Mouse (Mus musculus): ENCODE data around the gene Cilp2.

Gene Cilp2

GRCm38 (mm10) chr8:69900895-69901451 lies 13.5 kb upstream of the Cilp2 start:
- DNase-seq = no peak

DNA sequence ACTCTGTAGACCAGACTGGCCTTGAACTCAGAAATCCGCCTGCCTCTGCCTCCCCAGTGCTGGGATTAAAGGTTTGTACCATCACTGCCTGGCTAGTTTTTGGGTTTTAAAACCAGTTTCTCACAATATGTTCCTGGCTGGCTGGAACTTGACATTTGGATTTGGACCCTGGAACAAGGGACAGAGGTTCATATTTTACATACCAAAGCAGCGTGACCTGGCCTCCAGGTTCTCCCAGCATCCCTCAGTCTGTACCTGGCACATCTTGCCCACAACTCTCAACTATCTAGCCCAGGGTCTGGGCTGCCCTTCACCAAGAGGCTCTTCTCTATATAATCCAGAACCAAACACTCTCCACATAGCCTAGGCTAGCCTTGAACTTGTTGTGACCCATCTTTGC lies 12.4 kb upstream of the Cilp2 start:
- no peak for DNase-seq

- no peak for DNase-seq
Measured at GRCm38 (mm10) chr8:69897857-69898256, 10.4 kb upstream of the Cilp2 start.

GRCm38 (mm10) chr8:69895772-69896451 lies 8.4 kb upstream of the Cilp2 start:
- no peak for DNase-seq

DNA sequence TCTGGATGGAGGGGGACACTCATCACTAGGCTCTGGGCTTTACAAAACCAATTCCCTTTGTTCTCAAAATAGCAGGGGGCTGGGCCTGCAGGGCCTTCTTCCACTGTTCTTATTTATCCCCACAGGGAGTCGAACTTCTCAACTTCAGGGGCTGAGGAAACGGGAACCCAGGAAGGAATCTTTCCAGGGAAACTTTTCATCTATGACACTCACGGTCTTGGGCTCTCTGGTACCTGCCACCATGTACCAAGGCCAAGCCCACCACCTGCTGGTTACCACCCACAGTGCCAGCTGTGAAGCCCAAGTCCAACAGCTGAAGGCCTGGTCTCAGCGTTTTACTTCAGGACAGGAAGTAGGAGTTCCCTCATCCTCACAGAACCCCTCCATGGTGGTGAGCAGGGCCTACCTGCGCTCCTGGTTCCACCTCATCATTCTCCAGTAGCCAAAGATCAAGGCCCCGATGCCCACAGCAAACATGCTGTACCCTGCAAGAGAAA lies 7.4 kb upstream of the Cilp2 start:
- DNase-seq = no peak

- DNase-seq = peak; percentile 78
Measured at GRCm38 (mm10) chr8:69893863-69894262, 6.4 kb upstream of the Cilp2 start.

DNA sequence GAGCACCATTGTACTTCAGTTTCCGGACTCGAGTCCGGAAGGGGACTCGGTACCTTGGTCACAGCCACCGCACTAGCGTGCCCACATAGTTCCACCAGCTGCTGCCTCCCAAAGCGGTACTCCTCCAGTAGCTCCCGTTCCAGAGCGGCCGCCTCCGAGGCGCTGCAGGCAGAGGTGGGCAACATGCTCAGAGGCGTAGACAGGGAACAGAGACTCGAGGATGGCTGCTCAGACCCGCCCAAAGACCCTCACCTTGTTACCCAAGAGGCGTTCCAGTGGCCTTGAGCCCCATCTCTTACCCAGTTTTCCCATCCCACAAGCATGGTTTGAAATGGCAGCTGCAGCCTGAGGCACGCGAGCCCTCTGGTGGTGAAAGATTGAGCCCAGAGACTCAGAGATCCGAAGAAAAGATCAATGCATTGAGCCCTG lies 3.3 kb upstream of the Cilp2 start:
- peak; percentile 65 for DNase-seq

GRCm38 (mm10) chr8:69888902-69889301 lies 1.4 kb upstream of the Cilp2 start:
- peak; percentile 46 for DNase-seq

- no peak for DNase-seq
Measured at GRCm38 (mm10) chr8:69888244-69888866, 868 bp upstream of the Cilp2 start.

GRCm38 (mm10) chr8:69884141-69884540 lies 3.3 kb downstream of the Cilp2 start:
- DNase-seq = no peak

DNA sequence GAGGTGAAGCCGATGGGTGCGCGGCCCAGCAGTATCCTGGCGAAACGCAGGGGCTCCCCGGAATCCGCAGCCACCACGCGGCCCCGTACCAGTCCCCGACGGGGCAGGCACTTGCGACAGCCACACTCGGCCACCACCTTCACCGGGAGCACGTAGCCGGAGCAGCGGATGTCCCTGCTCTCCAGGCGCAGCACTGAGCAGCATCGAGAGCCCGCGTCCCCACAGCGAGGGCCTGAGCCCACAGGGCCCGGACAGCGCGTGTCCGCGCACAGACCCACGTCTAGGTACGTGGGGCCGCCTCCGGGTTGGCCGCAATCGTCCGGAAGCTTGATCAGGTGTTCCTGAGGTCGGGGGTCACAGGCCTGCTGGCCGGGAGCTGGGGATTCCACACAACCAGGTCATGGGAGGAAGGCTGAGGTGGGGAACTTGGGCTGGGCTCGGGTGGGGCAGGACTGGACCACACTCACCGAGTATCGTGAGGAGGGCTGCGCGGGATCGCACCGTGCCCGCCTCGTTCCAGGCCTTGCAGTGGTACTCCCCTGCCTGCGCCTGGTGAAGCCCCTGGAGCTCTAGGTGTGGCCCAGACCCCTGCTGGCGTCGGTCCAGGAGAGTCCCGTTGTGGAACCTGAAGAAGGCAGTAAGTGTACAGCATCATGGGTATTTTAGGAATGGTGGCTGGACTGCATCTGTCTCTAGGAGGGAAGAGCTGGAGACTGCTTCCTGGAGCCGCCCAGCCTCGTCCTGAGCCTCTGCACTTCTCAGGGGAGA lies 4.5 kb downstream of the Cilp2 start:
- no peak for DNase-seq

DNA sequence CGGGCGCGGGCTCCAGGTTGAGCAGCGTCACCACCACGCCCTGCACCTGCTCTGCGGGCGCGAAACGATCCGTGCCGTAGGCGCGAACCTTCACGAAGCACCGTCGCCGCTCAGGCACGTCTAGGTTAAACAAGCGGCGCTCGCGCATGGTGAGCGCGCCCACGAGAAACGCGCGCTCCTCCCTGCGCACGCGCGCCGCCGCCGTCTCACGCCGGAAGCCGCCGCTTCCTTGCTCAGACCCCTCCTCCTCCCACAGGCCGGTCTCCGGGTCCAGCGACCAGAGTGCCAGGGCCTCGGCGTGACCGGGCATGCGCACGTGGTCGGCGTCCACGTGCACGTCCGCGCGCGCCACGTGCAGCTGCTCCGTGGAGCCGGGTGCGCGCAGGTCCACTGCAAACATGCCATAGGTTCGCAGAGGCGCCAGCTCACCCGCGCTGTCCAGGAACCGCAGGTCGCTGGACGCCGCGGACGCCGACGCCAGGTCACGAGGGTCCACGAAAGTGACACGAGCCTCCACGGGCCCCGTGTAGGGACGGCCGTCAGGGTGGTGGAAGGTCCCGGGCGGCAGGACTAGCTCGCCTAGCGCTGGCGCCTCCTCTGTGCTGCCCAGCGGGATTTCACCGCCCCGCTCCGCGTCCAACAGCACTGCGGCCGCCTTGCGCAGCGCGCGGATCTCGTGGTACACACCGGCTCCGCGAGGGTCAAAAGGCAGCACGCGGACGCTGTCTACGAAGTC lies 5.3 kb downstream of the Cilp2 start:
- peak; percentile 87 for DNase-seq

- no peak for DNase-seq
Measured at GRCm38 (mm10) chr8:69881261-69881865, 6.1 kb downstream of the Cilp2 start.

GRCm38 (mm10) chr8:69880841-69881240 lies 6.6 kb downstream of the Cilp2 start:
- no peak for DNase-seq

GRCm38 (mm10) chr8:69879678-69880077 lies 7.8 kb downstream of the Cilp2 start:
- no peak for DNase-seq

- DNase-seq = no peak
Measured at GRCm38 (mm10) chr8:69877992-69878391, 9.5 kb downstream of the Cilp2 start.

DNA sequence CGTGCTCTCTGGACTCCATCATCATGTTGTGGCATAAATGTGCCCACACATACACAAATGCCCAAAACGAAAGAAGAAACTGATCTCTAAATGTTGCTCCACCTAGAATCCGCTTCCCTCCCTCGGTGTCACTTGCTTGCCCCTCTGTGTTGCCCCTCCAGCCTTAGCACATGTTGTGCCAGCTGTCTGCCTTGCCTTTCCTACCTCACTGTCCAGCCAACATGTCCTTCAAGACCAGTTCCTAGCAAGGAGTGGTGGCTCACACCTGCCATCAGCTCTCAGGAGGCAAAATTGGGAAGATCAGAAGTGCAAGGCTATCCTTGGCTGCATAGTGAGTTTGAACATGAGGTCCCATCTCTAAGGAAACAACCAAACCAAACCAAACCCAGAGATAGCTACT lies 10.1 kb downstream of the Cilp2 start:
- no peak for DNase-seq

DNA sequence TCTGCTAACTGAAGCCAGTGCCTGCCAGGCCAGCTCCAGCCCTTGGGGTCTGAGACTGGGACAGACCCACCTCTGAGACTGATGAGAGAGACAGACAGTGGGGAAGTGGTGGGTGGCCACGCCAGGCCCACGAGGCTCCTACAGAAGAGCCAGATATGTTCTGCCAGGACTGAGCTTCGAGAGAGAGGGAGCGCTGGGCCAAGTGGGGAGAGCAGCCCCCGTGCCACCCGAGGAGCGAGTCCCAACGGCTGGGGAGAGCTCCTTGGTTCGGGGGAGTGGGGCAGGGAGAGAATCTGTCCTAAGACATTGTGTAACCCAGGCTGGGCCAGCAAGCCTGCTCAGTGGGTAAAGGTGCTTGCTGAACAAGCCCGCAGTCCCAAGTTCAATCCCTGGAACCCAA lies 10.5 kb downstream of the Cilp2 start:
- DNase-seq = no peak

GRCm38 (mm10) chr8:69876097-69876496 lies 11.4 kb downstream of the Cilp2 start:
- no peak for DNase-seq

- no peak for DNase-seq
Measured at GRCm38 (mm10) chr8:69874654-69875053, 12.8 kb downstream of the Cilp2 start.

DNA sequence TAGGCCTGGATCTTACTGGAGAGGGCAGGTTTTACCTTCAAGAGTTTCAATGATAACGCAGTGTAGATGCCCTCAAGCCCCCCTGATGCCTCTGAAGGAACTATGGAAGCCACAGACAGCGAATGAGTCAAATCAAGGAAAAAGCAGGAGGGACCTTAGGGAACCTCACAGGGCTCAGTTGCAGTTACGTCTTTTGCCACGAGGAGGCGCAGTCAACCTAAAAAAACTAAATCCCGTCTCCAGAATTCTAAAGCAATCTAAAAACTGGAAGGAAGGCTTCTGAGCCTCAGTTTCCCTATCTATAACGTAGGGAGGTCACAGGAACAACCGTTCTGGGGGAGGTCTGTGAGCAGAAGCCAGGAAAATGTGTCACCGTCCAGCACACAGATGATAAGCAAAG lies 13.3 kb downstream of the Cilp2 start:
- DNase-seq = peak; percentile 70

- no peak for DNase-seq
Measured at GRCm38 (mm10) chr8:69870907-69871306, 16.6 kb downstream of the Cilp2 start.

Data from retina, postnatal 1 day (tissue).